ENCODE assay signal across 22 mouse cellular contexts in the genomic region with DNA sequence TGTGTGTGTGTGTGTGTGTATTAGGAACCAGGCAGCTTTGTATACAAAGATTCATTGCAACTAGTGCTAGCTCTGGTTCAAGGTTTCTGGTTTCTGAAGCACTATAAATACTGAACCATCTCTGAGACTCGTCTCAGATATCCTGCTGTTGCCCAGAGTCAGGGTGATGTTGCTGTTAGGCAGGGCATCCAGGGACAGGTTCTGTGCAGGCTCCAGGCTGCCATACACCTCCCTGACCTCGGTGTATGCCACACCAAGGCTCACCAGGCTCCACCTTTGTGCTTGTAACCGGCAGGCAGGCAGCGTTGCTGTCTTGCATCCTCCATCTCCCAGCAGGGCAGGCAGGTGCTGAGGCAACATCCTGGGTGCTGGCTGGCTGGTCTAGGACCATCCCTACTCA. TPM values are rescaled to one million over a fixed set of nuclear protein-coding genes. Genes with fewer than 3 reads are reported as not detected.
"Had no signal": no experiment of that assay in that cellular context is flagged by ENCODE, and none has a peak within 500 bp of the region (broad histone marks: within the 10 kb centered on the region; RNA-seq: fewer than 3 reads in every experiment).

No protein-coding gene starts in this region.

- H3K9me3 ChIP-seq: liver, embryonic 15.5 days; lung, embryonic 15.5 days; midbrain, embryonic 12.5 days; midbrain, embryonic 15.5 days; neural tube, embryonic 12.5 days had no signal

- DNase-seq: liver, postnatal 0 days; lung, adult 2 months; lung, postnatal 14 days; lung, postnatal 36 days; right cerebral cortex, postnatal 14 days; spleen, adult 18-20 months; thymus, adult 18-20 months; thymus, postnatal 14 days; thymus, postnatal 36 days had no signal

- H3K4me3 ChIP-seq: liver, embryonic 15.5 days; lung, embryonic 15.5 days; midbrain, embryonic 12.5 days; midbrain, embryonic 15.5 days; neural tube, embryonic 12.5 days had no signal

- H3K9ac ChIP-seq: liver, embryonic 15.5 days; liver, postnatal 0 days; lung, embryonic 15.5 days; midbrain, embryonic 12.5 days; midbrain, embryonic 15.5 days; neural tube, embryonic 12.5 days had no signal

- ATAC-seq: liver, postnatal 0 days; lung, postnatal 0 days; midbrain, embryonic 15.5 days had no signal

- H3K27ac ChIP-seq: liver, embryonic 15.5 days; lung, embryonic 15.5 days; macrophage; midbrain, embryonic 12.5 days; midbrain, embryonic 15.5 days; neural tube, embryonic 12.5 days had no signal

- H3K36me3 ChIP-seq: liver, embryonic 15.5 days; lung, embryonic 15.5 days; midbrain, embryonic 12.5 days; midbrain, embryonic 15.5 days; neural tube, embryonic 12.5 days had no signal

- H3K4me2 ChIP-seq: liver, embryonic 15.5 days; lung, embryonic 15.5 days; midbrain, embryonic 12.5 days; midbrain, embryonic 15.5 days; neural tube, embryonic 12.5 days had no signal

- H3K4me1 ChIP-seq: liver, embryonic 15.5 days; lung, embryonic 15.5 days; midbrain, embryonic 12.5 days; midbrain, embryonic 15.5 days had no signal

- H3K27me3 ChIP-seq: liver, embryonic 15.5 days; lung, embryonic 15.5 days; midbrain, embryonic 12.5 days; midbrain, embryonic 15.5 days; neural tube, embryonic 12.5 days had no signal

RNA-seq across cellular contexts. Expression of a gene that starts 5.8 kb away (rescaled TPM):
- total RNA-seq: megakaryocyte progenitor cell, adult 5-6 weeks; midbrain, postnatal 0 days; monocyte, adult 5-6 weeks; neutrophil, adult 5-6 weeks had no signal
- polyA plus RNA-seq: liver, embryonic 15.5 days; liver, postnatal 0 days; lung, adult 2 months; macrophage; midbrain, embryonic 12.5 days; midbrain, embryonic 15.5 days; midbrain, postnatal 0 days; neural tube, embryonic 14.5 days; stomach, embryonic 14.5 days had no signal
